Mouse (Mus musculus): ENCODE measurements around the gene Tmem53. TPM values are rescaled to one million over a fixed set of nuclear protein-coding genes. Genes with fewer than 3 reads are reported as not detected.
A peak's percentile ranks its signal among the peaks of the same experiment; 100 is the strongest.

Tmem53 gene
- total and polyA plus RNA-seq, 3 experiments = 0.65 to 1.3 TPM; not detected in 1

GRCm38 (mm10) chr4:117267831-117268437, 16.2 kb downstream of the Tmem53 start:
- no peak for TF ChIP-seq ZC3H11A (IDR thresholded peaks at IDR 0.05; ENCODE audit: low read depth, low read length)
- no peak for TF ChIP-seq CTCF (IDR thresholded peaks at IDR 0.05 in 2 of 3, conservative IDR thresholded peaks at IDR 0.05 in 1 of 3; ENCODE audit: control insufficient read depth in 1 of 3, insufficient read depth in 1 of 3, low read depth in 2 of 3, low read length in 3 of 3, poor library complexity in 1 of 3, severe bottlenecking in 1 of 3)
- TF ChIP-seq POLR2A (IDR thresholded peaks at IDR 0.05; ENCODE audit: control insufficient read depth in 1 of 2, insufficient read depth in 1 of 2, low read depth in 1 of 2, low read length in 2 of 2, poor library complexity in 1 of 2) = no peak
- no peak for TF ChIP-seq MAX (IDR thresholded peaks at IDR 0.05; ENCODE audit: low read length)
- no peak for TF ChIP-seq SIN3A (IDR thresholded peaks at IDR 0.05; ENCODE audit: low read length)
- no peak for TF ChIP-seq RAD21 (IDR thresholded peaks at IDR 0.05; ENCODE audit: low read depth, low read length)
- no peak for TF ChIP-seq MYC (IDR thresholded peaks at IDR 0.05; ENCODE audit: low read depth, low read length)
- no peak for TF ChIP-seq ELF1 (IDR thresholded peaks at IDR 0.05; ENCODE audit: low read depth, low read length)
- no peak for TF ChIP-seq BHLHE40 (IDR thresholded peaks at IDR 0.05; ENCODE audit: borderline replicate concordance, low read depth, low read length)
- no peak for TF ChIP-seq NRF1 (IDR thresholded peaks at IDR 0.05; ENCODE audit: insufficient read depth, low read depth, low read length, poor library complexity, severe bottlenecking)
- no peak for TF ChIP-seq MEF2A (IDR thresholded peaks at IDR 0.05; ENCODE audit: extremely low read depth, insufficient replicate concordance, low read depth, low read length, poor library complexity, severe bottlenecking)
- TF ChIP-seq ZKSCAN1 (IDR thresholded peaks at IDR 0.05; ENCODE audit: low read depth, low read length) = no peak
- TF ChIP-seq MXI1 (IDR thresholded peaks at IDR 0.05; ENCODE audit: low read depth, low read length) = no peak
- no peak for TF ChIP-seq ZMIZ1 (IDR thresholded peaks at IDR 0.05; ENCODE audit: low read depth, low read length)
- TF ChIP-seq EP300 (IDR thresholded peaks at IDR 0.05; ENCODE audit: low read depth in 1 of 2, low read length in 2 of 2) = no peak
- no peak for DNase-seq (ENCODE audit: low read depth, low spot score)
- Histone ChIP-seq H3K36me3 (ENCODE audit: control insufficient read depth in 1 of 2, insufficient read depth in 2 of 2, low read length in 2 of 2) (peaks cover 0 to 2% of the 10 kb centered on the region in 2 experiments; a peak in 1 of 4 replicates), H3K27ac (ENCODE audit: control insufficient read depth, low read depth, low read length) (no peak overlapping the region), H3K27me3 (ENCODE audit: control insufficient read depth in 1 of 2, insufficient read depth in 2 of 2, low read length in 2 of 2) (no peaks in the 10 kb centered on the region), H3K79me2 (ENCODE audit: control insufficient read depth, insufficient read depth, low read length, poor library complexity) (no peaks in the 10 kb centered on the region), H3K9ac (ENCODE audit: control insufficient read depth, low read depth, low read length, poor library complexity, severe bottlenecking) (no peak overlapping the region), H3K4me3 (ENCODE audit: control insufficient read depth in 1 of 2, insufficient read depth in 1 of 2, low read depth in 2 of 2, low read length in 2 of 2) (no peak overlapping the region), H3K9me3 (replicated peaks; ENCODE audit: insufficient read depth, low read length) (no peaks in the 10 kb centered on the region), H3K4me1 (ENCODE audit: control insufficient read depth in 1 of 2, insufficient read depth in 2 of 2, low read length in 2 of 2) (no peaks in the 10 kb centered on the region; a peak in 1 of 4 replicates)

- H3K4me1 ChIP-seq (ENCODE audit: control insufficient read depth in 1 of 2, insufficient read depth in 2 of 2, low read length in 2 of 2) = no peaks in the 10 kb centered on the region; a peak in 1 of 4 replicates
- H3K27ac ChIP-seq (ENCODE audit: control insufficient read depth, low read depth, low read length) = no peak overlapping the region
- peak; percentile 84 for DNase-seq (ENCODE audit: low read depth, low spot score)
- TF ChIP-seq MAX (IDR thresholded peaks at IDR 0.05; ENCODE audit: low read length) (0 out of 2 replicates have a peak, but pooled peaks have one; percentile 12), NELFE (IDR thresholded peaks at IDR 0.05; ENCODE audit: low read depth, low read length) (no peak), CHD1 (IDR thresholded peaks at IDR 0.05; ENCODE audit: low read depth, low read length) (no peak), E2F4 (IDR thresholded peaks at IDR 0.05; ENCODE audit: borderline replicate concordance, low read depth, low read length) (no peak), ZC3H11A (IDR thresholded peaks at IDR 0.05; ENCODE audit: low read depth, low read length) (peak; percentile 80), MAZ (IDR thresholded peaks at IDR 0.05; ENCODE audit: low read depth, low read length) (no peak), MYC (IDR thresholded peaks at IDR 0.05; ENCODE audit: low read depth, low read length) (peak; percentile 60; the same call in 1 of the 2 replicates), MYB (IDR thresholded peaks at IDR 0.05; ENCODE audit: low read depth, low read length) (no peak), HCFC1 (IDR thresholded peaks at IDR 0.05; ENCODE audit: low read depth, low read length) (no peak), SIN3A (IDR thresholded peaks at IDR 0.05; ENCODE audit: low read length) (no peak), ZMIZ1 (IDR thresholded peaks at IDR 0.05; ENCODE audit: low read depth, low read length) (no peak), CTCF (IDR thresholded peaks at IDR 0.05 in 2 of 3, conservative IDR thresholded peaks at IDR 0.05 in 1 of 3; ENCODE audit: control insufficient read depth in 1 of 3, insufficient read depth in 1 of 3, low read depth in 2 of 3, low read length in 3 of 3, poor library complexity in 1 of 3, severe bottlenecking in 1 of 3) (peak; percentile 88 to 90 (median 88)), SMC3 (IDR thresholded peaks at IDR 0.05; ENCODE audit: low read depth, low read length) (peak; percentile 83), EP300 (IDR thresholded peaks at IDR 0.05; ENCODE audit: low read depth in 1 of 2, low read length in 2 of 2) (no peak), CHD2 (IDR thresholded peaks at IDR 0.05; ENCODE audit: low read length) (no peak), TBP (IDR thresholded peaks at IDR 0.05; ENCODE audit: low read depth, low read length) (no peak), RAD21 (IDR thresholded peaks at IDR 0.05; ENCODE audit: low read depth, low read length) (peak; percentile 89), KAT2A (conservative IDR thresholded peaks at IDR 0.05; ENCODE audit: low read depth, low read length) (no peak), MXI1 (IDR thresholded peaks at IDR 0.05; ENCODE audit: low read depth, low read length) (no peak)
- no peak overlapping the region for H3K9ac ChIP-seq (ENCODE audit: control insufficient read depth, low read depth, low read length, poor library complexity, severe bottlenecking)
- H3K79me2 ChIP-seq (ENCODE audit: control insufficient read depth, insufficient read depth, low read length, poor library complexity) = no peaks in the 10 kb centered on the region
- H3K9me3 ChIP-seq (replicated peaks; ENCODE audit: insufficient read depth, low read length) = no peaks in the 10 kb centered on the region
- H3K36me3 ChIP-seq (ENCODE audit: control insufficient read depth in 1 of 2, insufficient read depth in 2 of 2, low read length in 2 of 2) = peaks cover 0 to 5% of the 10 kb centered on the region in 2 experiments; a peak in 2 of 4 replicates
- no peaks in the 10 kb centered on the region for H3K27me3 ChIP-seq (ENCODE audit: control insufficient read depth in 1 of 2, insufficient read depth in 2 of 2, low read length in 2 of 2)
- H3K4me3 ChIP-seq (ENCODE audit: control insufficient read depth in 1 of 2, insufficient read depth in 1 of 2, low read depth in 2 of 2, low read length in 2 of 2) = no peak overlapping the region
Observed at GRCm38 (mm10) chr4:117270278-117270677, 18.5 kb downstream of the Tmem53 start.
